Comparison of ENCODE assay signal across 15 mouse cellular contexts in genomic region chr7:81152306-81152705, GRCm38 (mm10). TPM values are rescaled to one million over a fixed set of nuclear protein-coding genes. Genes with fewer than 3 reads are reported as not detected.
"Had no signal": no experiment of that assay in that cellular context is flagged by ENCODE, and none has a peak within 500 bp of the region (broad histone marks: within the 10 kb centered on the region; RNA-seq: fewer than 3 reads in every experiment).

No protein-coding gene starts in this region.

- H3K36me3 ChIP-seq: kidney, embryonic 15.5 days; limb, embryonic 12.5 days; midbrain, embryonic 12.5 days; neural tube, embryonic 15.5 days had no signal

- H3K4me2 ChIP-seq: kidney, embryonic 15.5 days; limb, embryonic 12.5 days; midbrain, embryonic 12.5 days; neural tube, embryonic 15.5 days had no signal

- H3K9ac ChIP-seq: kidney, embryonic 15.5 days; limb, embryonic 12.5 days; liver, embryonic 14.5 days; midbrain, embryonic 12.5 days; neural tube, embryonic 15.5 days had no signal

- H3K27ac ChIP-seq: kidney, embryonic 15.5 days; left cerebral cortex, adult 2 months; limb, embryonic 12.5 days; liver, embryonic 14.5 days; midbrain, embryonic 12.5 days; neural tube, embryonic 15.5 days; stomach, postnatal 0 days had no signal

- DNase-seq: kidney, postnatal 25 days; lung, adult 18-20 months; thymus, postnatal 4 days had no signal

- H3K4me1 ChIP-seq: kidney, embryonic 15.5 days; limb, embryonic 12.5 days; midbrain, embryonic 12.5 days; neural tube, embryonic 15.5 days had no signal

- H3K9me3 ChIP-seq: kidney, embryonic 15.5 days; midbrain, embryonic 12.5 days; neural tube, embryonic 15.5 days had no signal

- H3K4me3 ChIP-seq: kidney, embryonic 15.5 days; left cerebral cortex, adult 2 months; limb, embryonic 12.5 days; midbrain, embryonic 12.5 days; myocyte; neural tube, embryonic 15.5 days had no signal

- H3K27me3 ChIP-seq: kidney, embryonic 15.5 days; limb, embryonic 12.5 days; midbrain, embryonic 12.5 days; neural tube, embryonic 15.5 days had no signal

RNA-seq across cellular contexts. Expression of gene Slc28a1, which starts 37.7 kb away (rescaled TPM):
- total RNA-seq: layer of hippocampus, postnatal 25 days; megakaryocyte-erythroid progenitor cell, adult 5-6 weeks had no signal
- polyA plus RNA-seq: limb, embryonic 12.5 days; lung, embryonic 16.5 days; midbrain, embryonic 12.5 days; myocyte; neural tube, embryonic 11.5 days; stomach, postnatal 0 days had no signal
